Mouse (Mus musculus) midbrain, embryonic 12.5 days (tissue): Measurements from ENCODE around the gene Spock1. TPM values are rescaled to one million over a fixed set of nuclear protein-coding genes. Genes with fewer than 3 reads are reported as not detected.

Source experiments
- ATAC-seq: fragments of 200-750 bp; cut with Nextera tagmentation; 2 replicates; pipeline ENCODE4 v1.8.0; 2017; ENCODE audit warnings: low read depth, moderate TSS enrichment, moderate library complexity; ENCODE audit not compliant: low FRiP score
- H3K27ac ChIP-seq: fragments of 300-500 bp; sonication (generic); replicated peaks from 2 replicates; pipeline ENCODE4 v1.5.1; 2016; ENCODE audit warnings: mild to moderate bottlenecking
- H3K27me3 ChIP-seq: fragments of 300-500 bp; sonication (generic); 2 replicates; pipeline ENCODE4 v1.6.1; 2016; ENCODE audit warnings: mild to moderate bottlenecking
- H3K36me3 ChIP-seq: fragments of 300-500 bp; sonication (generic); 2 replicates; pipeline ENCODE4 v1.6.1; 2016
- H3K4me1 ChIP-seq: fragments of 300-500 bp; sonication (generic); 2 replicates; pipeline ENCODE4 v1.6.1; 2016
- H3K4me2 ChIP-seq: fragments of 300-500 bp; sonication (generic); replicated peaks from 2 replicates; pipeline ENCODE4 v1.6.1; 2016; ENCODE audit warnings: mild to moderate bottlenecking, moderate library complexity
- H3K4me3 ChIP-seq: fragments of 300-500 bp; sonication (generic); 2 replicates; pipeline ENCODE4 v1.5.1; 2016; ENCODE audit warnings: mild to moderate bottlenecking
- H3K9ac ChIP-seq: fragments of 300-500 bp; sonication (generic); replicated peaks from 2 replicates; pipeline ENCODE4 v1.6.1; 2016; ENCODE audit warnings: mild to moderate bottlenecking, moderate library complexity
- H3K9me3 ChIP-seq: fragments of 300-500 bp; sonication (generic); 2 replicates; pipeline ENCODE4 v1.6.1; 2016; ENCODE audit warnings: mild to moderate bottlenecking
- WGBS: fragments of 180-500 bp; shearing (Covaris S2); methylation state at CpG from one replicate; pipeline ENCODE4 v1.1.7; 2016; 5-methylcytosine and 5-hydroxymethylcytosine counted together
- polyA plus RNA-seq: library from polyadenylated mRNA; unstranded; fragments of >200 nt; fragmentation: Nextera tagmentation; extraction: Ambion mirVana; gene quantifications from 2 replicates; pipeline ENCODE4 v1.2.1, GENCODE M21; 2016

Gene Spock1
- polyA plus RNA-seq, 1 experiment from 2014 or later: 22.4 TPM

GRCm38 (mm10) chr13:57585131-57585530 is 323.0 kb downstream of the Spock1 start:
- Histone ChIP-seq H3K9ac (no peak overlapping the region), H3K27ac (no peak overlapping the region), H3K4me3 (no peak overlapping the region), H3K9me3 (no peaks in the 10 kb centered on the region), H3K36me3 (no peaks in the 10 kb centered on the region), H3K4me2 (no peak overlapping the region), H3K4me1 (peaks cover 12% of the 10 kb centered on the region), H3K27me3 (0 out of 2 replicates have a peak, but pooled peaks cover 6% of the 10 kb centered on the region)
- ATAC-seq: no peak
- 69% methylated on average over 3 of the region's 3 CpGs for WGBS

GRCm38 (mm10) chr13:57582314-57582976 is 325.7 kb downstream of the Spock1 start:
- Histone ChIP-seq H3K9ac (no peak overlapping the region), H3K36me3 (no peaks in the 10 kb centered on the region), H3K27ac (no peak overlapping the region), H3K4me3 (no peak overlapping the region), H3K9me3 (no peaks in the 10 kb centered on the region), H3K4me1 (no peaks in the 10 kb centered on the region), H3K27me3 (0 out of 2 replicates have a peak, but pooled peaks cover 6% of the 10 kb centered on the region), H3K4me2 (no peak overlapping the region)
- ATAC-seq: no peak
- WGBS: 69% methylated on average over 12 of the region's 12 CpGs

GRCm38 (mm10) chr13:57577541-57578244 is 330.4 kb downstream of the Spock1 start:
- H3K4me1 ChIP-seq: no peaks in the 10 kb centered on the region
- no peak overlapping the region for H3K4me3 ChIP-seq
- no peaks in the 10 kb centered on the region for H3K27me3 ChIP-seq
- no peak overlapping the region for H3K9ac ChIP-seq
- H3K4me2 ChIP-seq: no peak overlapping the region
- H3K27ac ChIP-seq: no peak overlapping the region
- 92% methylated on average over 5 of the region's 5 CpGs for WGBS
- H3K36me3 ChIP-seq: no peaks in the 10 kb centered on the region
- no peaks in the 10 kb centered on the region for H3K9me3 ChIP-seq
- no peak for ATAC-seq

GRCm38 (mm10) chr13:57573501-57573900 is 334.6 kb downstream of the Spock1 start:
- 41% methylated on average over 4 of the region's 4 CpGs for WGBS
- H3K4me2 ChIP-seq: no peak overlapping the region
- H3K27ac ChIP-seq: no peak overlapping the region
- H3K27me3 ChIP-seq: no peaks in the 10 kb centered on the region
- ATAC-seq: no peak
- no peaks in the 10 kb centered on the region for H3K9me3 ChIP-seq
- no peak overlapping the region for H3K4me3 ChIP-seq
- no peaks in the 10 kb centered on the region for H3K4me1 ChIP-seq
- H3K36me3 ChIP-seq: no peaks in the 10 kb centered on the region
- no peak overlapping the region for H3K9ac ChIP-seq

- H3K4me3 ChIP-seq: no peak overlapping the region
- no peaks in the 10 kb centered on the region for H3K36me3 ChIP-seq
- H3K27me3 ChIP-seq: no peaks in the 10 kb centered on the region
- ATAC-seq: no peak
- H3K27ac ChIP-seq: no peak overlapping the region
- no peaks in the 10 kb centered on the region for H3K4me1 ChIP-seq
- H3K9ac ChIP-seq: no peak overlapping the region
- H3K9me3 ChIP-seq: no peaks in the 10 kb centered on the region
- WGBS: 89% methylated on average over 8 of the region's 8 CpGs
- no peak overlapping the region for H3K4me2 ChIP-seq
These were observed 339.7 kb downstream of the Spock1 start for GRCm38 (mm10) chr13:57568404-57568803.

GRCm38 (mm10) chr13:57555186-57555585 is 352.9 kb downstream of the Spock1 start:
- no peaks in the 10 kb centered on the region for H3K36me3 ChIP-seq
- no peak for ATAC-seq
- 74% methylated on average over 4 of the region's 4 CpGs for WGBS
- H3K4me3 ChIP-seq: no peak overlapping the region
- H3K9me3 ChIP-seq: no peaks in the 10 kb centered on the region
- no peaks in the 10 kb centered on the region for H3K27me3 ChIP-seq
- H3K4me1 ChIP-seq: 0 out of 2 replicates have a peak, but pooled peaks cover 3% of the 10 kb centered on the region
- H3K27ac ChIP-seq: no peak overlapping the region
- H3K9ac ChIP-seq: no peak overlapping the region
- no peak overlapping the region for H3K4me2 ChIP-seq

- no peak for ATAC-seq
- Histone ChIP-seq H3K9ac (no peak overlapping the region), H3K27me3 (no peaks in the 10 kb centered on the region), H3K4me2 (no peak overlapping the region), H3K36me3 (no peaks in the 10 kb centered on the region), H3K27ac (no peak overlapping the region), H3K4me3 (no peak overlapping the region), H3K4me1 (0 out of 2 replicates have a peak, but pooled peaks cover 7% of the 10 kb centered on the region), H3K9me3 (no peaks in the 10 kb centered on the region)
- 28% methylated on average over 5 of the region's 5 CpGs for WGBS
These were observed 358.4 kb downstream of the Spock1 start for GRCm38 (mm10) chr13:57549743-57550142.

- H3K9me3 ChIP-seq: no peaks in the 10 kb centered on the region
- H3K4me3 ChIP-seq: no peak overlapping the region
- no peaks in the 10 kb centered on the region for H3K36me3 ChIP-seq
- peaks cover 9% of the 10 kb centered on the region for H3K4me1 ChIP-seq
- H3K9ac ChIP-seq: no peak overlapping the region
- H3K27me3 ChIP-seq: peaks cover 6% of the 10 kb centered on the region
- 68% methylated on average over 8 of the region's 8 CpGs for WGBS
- no peak for ATAC-seq
- H3K4me2 ChIP-seq: no peak overlapping the region
- no peak overlapping the region for H3K27ac ChIP-seq
These were observed 371.1 kb downstream of the Spock1 start for GRCm38 (mm10) chr13:57536988-57537547.

- no peak for ATAC-seq
- WGBS: 79% methylated on average over 7 of the region's 7 CpGs
- Histone ChIP-seq H3K36me3 (no peaks in the 10 kb centered on the region), H3K27me3 (peaks cover 6% of the 10 kb centered on the region), H3K4me3 (no peak overlapping the region), H3K9ac (no peak overlapping the region), H3K4me1 (0 out of 2 replicates have a peak, but pooled peaks cover 6% of the 10 kb centered on the region), H3K27ac (no peak overlapping the region), H3K9me3 (no peaks in the 10 kb centered on the region), H3K4me2 (no peak overlapping the region)
These were observed 373.8 kb downstream of the Spock1 start for GRCm38 (mm10) chr13:57534325-57534724.

- no peaks in the 10 kb centered on the region for H3K4me1 ChIP-seq
- no peak overlapping the region for H3K4me3 ChIP-seq
- no peaks in the 10 kb centered on the region for H3K36me3 ChIP-seq
- H3K27me3 ChIP-seq: peaks cover 12% of the 10 kb centered on the region
- ATAC-seq: no peak
- H3K27ac ChIP-seq: no peak overlapping the region
- no peaks in the 10 kb centered on the region for H3K9me3 ChIP-seq
- no peak overlapping the region for H3K9ac ChIP-seq
- no peak overlapping the region for H3K4me2 ChIP-seq
These were observed 382.2 kb downstream of the Spock1 start for GRCm38 (mm10) chr13:57525946-57526345.

GRCm38 (mm10) chr13:57524546-57524945 is 383.6 kb downstream of the Spock1 start:
- no peak for ATAC-seq
- Histone ChIP-seq H3K4me2 (no peak overlapping the region), H3K9me3 (no peaks in the 10 kb centered on the region), H3K9ac (no peak overlapping the region), H3K4me3 (no peak overlapping the region), H3K4me1 (peaks cover 8% of the 10 kb centered on the region; the same call in 1 of the 2 replicates), H3K27ac (no peak overlapping the region), H3K27me3 (peaks cover 12% of the 10 kb centered on the region), H3K36me3 (no peaks in the 10 kb centered on the region)
- 84% methylated on average over 3 of the region's 3 CpGs for WGBS

GRCm38 (mm10) chr13:57523366-57523765 is 384.8 kb downstream of the Spock1 start:
- H3K4me2 ChIP-seq: no peak overlapping the region
- no peaks in the 10 kb centered on the region for H3K36me3 ChIP-seq
- ATAC-seq: no peak
- 85% methylated on average over 5 of the region's 5 CpGs for WGBS
- H3K9me3 ChIP-seq: no peaks in the 10 kb centered on the region
- no peak overlapping the region for H3K4me3 ChIP-seq
- H3K27me3 ChIP-seq: peaks cover 12% of the 10 kb centered on the region
- peaks cover 12% of the 10 kb centered on the region; the same call in 1 of the 2 replicates for H3K4me1 ChIP-seq
- H3K27ac ChIP-seq: no peak overlapping the region
- H3K9ac ChIP-seq: no peak overlapping the region
